Mouse (Mus musculus) gastrocnemius, postnatal 36 days (tissue): Measurements from ENCODE around the gene Gm37240. TPM values are rescaled to one million over a fixed set of nuclear protein-coding genes. Genes with fewer than 3 reads are reported as not detected.
"Not testable (repeated sequence)": the region's sequence is repeated elsewhere in the genome, so short reads cannot be mapped to it uniquely, and the experiment has no call there.

Source experiments
- DNase-seq, 2 experiments: peaks; one replicate each; pipeline ENCODE4 v3.0.0; 2022
- intact Hi-C: fragments of 180-260 bp; cut with DNase I; formaldehyde crosslinking; loops from one replicate; pipeline ENCODE4 v1.15.1; 2025
- total RNA-seq, 2 experiments: library from RNA; stranded (reverse); gene quantifications; 2 replicates each; pipeline ENCODE4 v1.2.3; 2021

Gm37240 gene
- total RNA-seq, 2 experiments from 2014 or later: 35.6 to 41.7 TPM

- DNase-seq: no peak
- intact Hi-C loops: no loop called here
Measured at GRCm38 (mm10) chr3:84657240-84657639, 1230.1 kb downstream of the Gm37240 start.

GRCm38 (mm10) chr3:84655785-84656150 lies 1231.5 kb downstream of the Gm37240 start:
- intact Hi-C loops, DNase-seq: not testable (repeated sequence)

GRCm38 (mm10) chr3:84654900-84655784 lies 1232.2 kb downstream of the Gm37240 start:
- intact Hi-C loops: no loop called here
- DNase-seq: no peak

- no peak for DNase-seq
- intact Hi-C loops: no loop called here
Measured at GRCm38 (mm10) chr3:84654246-84654826, 1233.0 kb downstream of the Gm37240 start.

- intact Hi-C loops: no loop called here
Measured at GRCm38 (mm10) chr3:84653557-84654245, 1233.6 kb downstream of the Gm37240 start.

GRCm38 (mm10) chr3:84652643-84653556 lies 1234.4 kb downstream of the Gm37240 start:
- intact Hi-C loops: no loop called here
- DNase-seq: no peak

More at GRCm38 (mm10) chr3:84653557-84654245, 1233.6 kb downstream of the Gm37240 start:
- no peak for DNase-seq

GRCm38 (mm10) chr3:84649578-84650327 lies 1237.6 kb downstream of the Gm37240 start:
- intact Hi-C loops: no loop called here
- no peak for DNase-seq

GRCm38 (mm10) chr3:84648069-84648468 lies 1239.2 kb downstream of the Gm37240 start:
- intact Hi-C loops, DNase-seq: not testable (repeated sequence)

- intact Hi-C loops: no loop called here
- DNase-seq: no peak
Measured at GRCm38 (mm10) chr3:84647616-84648015, 1239.7 kb downstream of the Gm37240 start.

GRCm38 (mm10) chr3:84646331-84646845 lies 1240.9 kb downstream of the Gm37240 start:
- no peak for DNase-seq
- intact Hi-C loops: no loop called here

GRCm38 (mm10) chr3:84646007-84646290 lies 1241.4 kb downstream of the Gm37240 start:
- no peak for DNase-seq
- intact Hi-C loops: no loop called here

GRCm38 (mm10) chr3:84645156-84646006 lies 1241.9 kb downstream of the Gm37240 start:
- intact Hi-C loops: no loop called here
- DNase-seq: no peak

- intact Hi-C loops: no loop called here
- DNase-seq: no peak
Measured at GRCm38 (mm10) chr3:84642942-84643341, 1244.4 kb downstream of the Gm37240 start.

GRCm38 (mm10) chr3:84641391-84641790 lies 1245.9 kb downstream of the Gm37240 start:
- intact Hi-C loops: no loop called here
- no peak for DNase-seq

- no peak for DNase-seq
- intact Hi-C loops: no loop called here
Measured at GRCm38 (mm10) chr3:84640536-84640935, 1246.8 kb downstream of the Gm37240 start.

- no peak for DNase-seq
- intact Hi-C loops: no loop called here
Measured at GRCm38 (mm10) chr3:84639767-84640500, 1247.4 kb downstream of the Gm37240 start.

GRCm38 (mm10) chr3:84638858-84639257 lies 1248.5 kb downstream of the Gm37240 start:
- intact Hi-C loops: no loop called here
- no peak for DNase-seq
